Mouse (Mus musculus): ENCODE data around the gene Eif4e1b.
"Not testable (repeated sequence)": the region's sequence is repeated elsewhere in the genome, so short reads cannot be mapped to it uniquely, and the experiment has no call there.

The Eif4e1b gene

DNA sequence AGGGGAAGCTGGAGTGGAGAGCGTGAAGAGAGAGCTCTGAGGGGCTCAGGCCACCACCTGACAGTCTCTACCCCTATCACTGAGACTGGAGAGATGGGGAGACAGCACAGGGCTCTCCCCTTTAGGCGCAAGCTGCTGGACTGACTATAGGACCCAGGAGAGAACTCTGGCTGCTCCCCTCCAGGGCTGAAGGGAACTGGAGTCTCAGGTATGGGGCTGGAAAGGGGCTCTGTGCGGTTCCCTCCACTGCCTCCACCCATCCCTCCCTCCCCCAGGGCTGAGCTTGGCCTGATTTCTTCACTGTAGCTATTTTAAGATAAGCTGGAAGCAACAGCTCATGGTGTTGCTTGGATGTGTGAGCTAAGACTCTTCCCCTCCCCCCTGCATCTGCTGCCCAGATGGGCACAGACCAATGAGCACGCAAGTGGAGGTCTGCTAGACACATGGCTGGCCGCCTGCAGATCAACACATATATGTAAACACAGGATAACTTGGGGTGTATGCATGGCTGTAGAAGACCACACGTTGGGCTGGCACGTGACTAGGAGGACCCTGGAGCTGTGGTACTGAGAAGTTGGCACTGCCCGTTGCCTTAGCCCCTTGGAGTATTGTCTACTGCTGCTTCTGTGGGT, 23.5 kb upstream of the Eif4e1b start:
- DNase-seq = peak; percentile 90

- no peak for DNase-seq
These were observed 22.9 kb upstream of the Eif4e1b start for GRCm38 (mm10) chr13:54760906-54761305.

- no peak for DNase-seq
These were observed 18.3 kb upstream of the Eif4e1b start for GRCm38 (mm10) chr13:54765281-54766191.

DNA sequence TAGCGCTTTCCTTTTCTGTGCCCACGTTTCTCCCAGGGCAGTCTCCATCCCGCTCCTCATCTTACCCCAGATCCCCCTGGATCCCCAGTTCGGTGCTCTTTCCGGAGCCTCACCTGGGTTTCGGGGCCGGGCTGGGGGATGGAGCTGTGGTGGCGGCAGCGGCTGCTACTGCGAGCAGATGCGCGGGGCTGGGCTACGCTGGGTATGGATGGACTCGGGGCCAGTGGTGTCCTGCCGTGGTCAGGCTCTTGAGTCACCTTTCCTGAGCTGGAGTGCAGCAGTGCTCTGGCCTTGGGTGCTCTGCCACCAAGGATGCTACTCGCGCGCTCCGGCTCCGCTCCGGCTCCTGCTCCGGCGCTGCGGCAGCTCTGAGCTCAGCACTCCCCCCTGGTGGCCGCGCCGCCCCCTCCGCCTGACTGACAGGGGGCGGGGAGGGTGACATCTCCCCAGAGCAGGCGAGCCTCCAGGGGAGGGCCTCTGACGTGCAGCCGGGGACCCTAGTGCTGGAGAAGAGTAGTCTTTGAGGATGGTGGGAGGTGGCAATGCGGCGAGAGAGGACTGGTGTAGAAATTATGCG, 17.5 kb upstream of the Eif4e1b start, which contains the start of gene Sncb:
Gene Sncb (minus strand): TSS at position 404 of the 577 bp plus-strand sequence.
- peak; percentile 85 for DNase-seq

DNA sequence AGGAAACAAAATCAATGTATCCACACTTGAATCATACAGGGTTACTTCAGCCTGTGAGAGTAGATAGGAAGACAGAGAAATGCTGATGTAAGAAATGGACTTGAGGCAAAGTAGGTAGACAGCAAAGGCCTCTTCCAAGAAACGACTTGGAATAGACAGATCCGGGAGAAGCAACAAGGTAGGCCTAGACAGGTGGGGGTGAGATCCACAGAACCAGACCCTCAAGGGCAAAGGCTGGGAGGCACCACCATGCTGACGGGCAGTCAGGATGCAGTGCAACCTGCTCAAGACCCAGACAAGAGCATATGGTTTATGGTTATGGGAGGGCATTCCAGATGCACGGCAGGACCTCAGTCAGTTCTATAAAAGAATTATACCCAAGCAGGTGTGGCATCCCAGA, 16.8 kb upstream of the Eif4e1b start:
- DNase-seq = no peak

DNA sequence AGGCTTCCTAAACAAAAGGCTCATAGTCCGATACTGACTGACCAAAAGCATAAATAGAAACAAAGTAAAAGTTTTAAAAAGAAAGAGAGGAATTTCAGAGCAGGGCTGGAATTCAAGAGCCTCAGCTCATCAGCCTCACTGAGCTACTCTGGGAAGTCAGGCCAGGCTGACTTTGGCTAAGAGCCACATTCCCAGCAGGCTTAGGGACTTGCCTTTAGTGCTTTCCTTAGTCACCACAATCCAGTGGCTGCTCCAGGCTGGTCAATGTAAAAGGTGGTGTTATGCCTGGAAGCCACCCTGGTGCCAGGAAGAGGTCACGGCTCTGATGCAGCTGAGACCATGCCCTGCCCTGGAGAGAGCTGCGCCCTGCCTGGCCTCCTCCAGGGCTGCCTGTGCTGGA, 3.2 kb upstream of the Eif4e1b start:
- no peak for DNase-seq

GRCm38 (mm10) chr13:54781086-54781485, 2.7 kb upstream of the Eif4e1b start:
- no peak for DNase-seq

GRCm38 (mm10) chr13:54783235-54783634, 563 bp upstream of the Eif4e1b start:
- DNase-seq = no peak

DNA sequence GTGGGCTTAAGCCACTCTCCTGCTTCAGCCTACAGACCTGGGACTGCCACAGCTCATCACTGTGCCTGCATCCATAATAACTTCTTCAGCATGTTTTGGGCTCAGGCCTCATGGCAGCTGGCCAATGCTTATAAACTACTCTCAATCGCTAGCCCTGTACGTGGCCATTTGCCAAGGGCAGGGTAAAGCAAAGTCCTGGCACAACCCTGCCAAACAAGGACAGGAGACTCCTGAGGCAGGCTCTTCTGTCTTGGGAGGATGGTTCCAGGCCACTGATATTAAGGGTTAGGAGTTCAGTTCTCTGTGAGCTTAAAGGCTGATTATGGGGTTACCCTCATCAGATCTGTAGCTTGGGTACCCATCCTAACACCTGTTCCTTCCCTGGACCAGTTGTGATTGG, 3.8 kb downstream of the Eif4e1b start:
- DNase-seq = not testable (repeated sequence)

- peak; percentile 97 for DNase-seq
These were observed 5.2 kb downstream of the Eif4e1b start, which contains the start of gene Tspan17 for GRCm38 (mm10) chr13:54788740-54789560. Gene Tspan17 (plus strand): TSS chr13:54789377.

DNA sequence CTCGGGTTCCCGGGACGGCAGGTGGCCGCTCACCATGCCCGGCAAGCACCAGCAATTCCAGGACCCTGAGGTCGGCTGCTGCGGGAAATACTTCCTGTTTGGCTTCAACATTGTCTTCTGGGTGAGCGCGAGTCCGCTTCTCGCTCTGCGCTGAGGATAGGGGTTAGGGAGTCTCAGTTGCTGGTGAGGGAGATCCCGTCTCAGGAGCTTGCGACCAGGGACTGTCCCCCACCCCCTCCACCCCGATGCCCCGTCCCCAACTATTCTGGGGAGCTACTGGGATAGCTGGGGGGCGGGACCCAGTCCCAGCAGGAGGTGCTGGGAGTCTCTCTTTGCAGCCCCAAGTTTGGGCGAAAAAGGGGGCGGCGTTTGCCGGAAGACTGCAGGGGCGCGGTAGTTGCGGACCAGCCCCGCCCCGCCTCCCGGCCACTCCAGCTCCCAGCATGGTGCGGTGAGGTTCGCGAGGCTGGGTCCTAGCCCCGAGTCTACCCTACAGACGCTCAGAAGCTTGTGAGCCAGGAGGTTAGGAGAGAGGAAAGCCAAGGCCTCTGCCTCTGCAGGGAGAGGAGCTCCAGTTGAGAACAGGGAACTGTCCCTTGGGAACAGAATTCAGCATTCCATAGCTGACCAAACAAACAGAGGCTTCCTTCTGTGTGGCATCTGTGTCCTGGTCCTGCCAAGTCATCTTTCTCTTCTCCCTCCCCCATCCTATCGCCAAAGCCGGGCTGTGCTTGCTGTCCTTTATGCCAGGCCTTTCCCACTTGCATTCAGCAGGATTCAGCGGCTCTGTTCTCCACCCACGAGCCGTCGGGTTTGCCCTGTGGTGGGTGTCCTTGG, 6.0 kb downstream of the Eif4e1b start:
- peak; percentile 61 for DNase-seq

DNA sequence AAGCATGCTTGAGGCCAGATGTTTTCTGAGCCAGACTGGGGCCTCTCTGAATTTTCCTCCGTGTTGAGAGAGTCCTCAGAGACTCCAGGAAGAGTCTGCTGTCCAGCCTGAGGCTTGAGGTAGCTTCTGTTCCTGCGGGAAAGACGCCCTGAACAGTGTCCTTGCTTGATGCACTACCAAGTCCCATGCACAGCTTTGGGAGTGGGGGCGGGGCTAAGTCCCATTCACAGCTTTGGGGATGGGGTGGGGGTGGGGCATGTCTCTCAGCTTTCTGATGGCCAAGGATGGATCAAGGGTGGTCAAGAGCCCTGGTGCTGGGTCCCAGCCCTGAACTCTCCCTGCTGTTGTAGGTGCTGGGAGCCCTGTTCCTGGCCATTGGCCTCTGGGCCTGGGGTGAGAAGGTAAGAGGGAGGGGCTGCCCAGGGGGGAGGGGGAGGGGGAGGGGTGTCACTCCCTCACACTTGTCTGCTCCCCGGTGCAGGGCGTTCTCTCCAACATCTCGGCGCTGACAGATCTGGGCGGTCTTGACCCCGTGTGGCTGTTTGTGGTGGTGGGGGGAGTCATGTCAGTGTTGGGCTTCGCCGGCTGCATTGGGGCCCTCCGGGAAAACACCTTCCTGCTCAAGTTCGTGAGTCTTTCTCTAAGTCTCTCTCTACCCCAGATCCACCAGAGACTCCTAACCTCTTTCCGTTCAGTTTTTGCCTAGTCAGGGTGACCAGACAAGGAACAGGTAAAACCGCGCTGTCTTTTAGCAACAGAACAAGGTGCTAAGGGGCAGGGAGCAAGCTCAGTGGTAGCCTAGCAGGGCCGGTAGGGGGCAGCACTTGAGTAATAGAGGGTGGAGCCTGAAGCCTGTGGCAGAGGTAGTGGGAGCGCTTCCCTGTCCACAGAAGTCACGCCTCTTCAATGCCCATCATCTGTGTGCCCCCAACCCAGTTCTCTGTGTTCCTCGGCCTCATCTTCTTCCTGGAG, 8.7 kb downstream of the Eif4e1b start:
- DNase-seq = peak; percentile 49

- DNase-seq = no peak
These were observed 10.3 kb downstream of the Eif4e1b start for GRCm38 (mm10) chr13:54794002-54794577.

DNA sequence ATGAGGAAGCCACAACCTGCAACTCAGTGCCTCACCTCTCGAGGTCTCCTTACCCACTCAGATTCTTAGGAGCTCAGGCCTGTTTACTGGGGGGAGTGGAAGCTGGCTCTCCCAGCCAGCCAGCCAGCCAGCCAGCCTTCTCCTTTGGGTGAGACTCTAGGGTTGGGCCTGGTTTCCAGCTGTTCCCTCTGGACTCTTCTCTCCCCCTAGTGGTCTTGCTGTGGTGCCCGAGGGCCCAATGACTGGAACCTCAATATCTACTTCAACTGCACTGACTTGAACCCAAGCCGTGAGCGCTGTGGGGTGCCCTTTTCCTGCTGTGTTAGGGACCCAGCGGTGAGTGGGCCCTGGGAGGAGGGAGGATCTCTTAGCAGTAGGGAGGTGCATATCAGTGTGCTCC, 11.0 kb downstream of the Eif4e1b start:
- DNase-seq = peak; percentile 19

- DNase-seq = peak; percentile 72
These were observed 13.6 kb downstream of the Eif4e1b start for GRCm38 (mm10) chr13:54797356-54797755.

GRCm38 (mm10) chr13:54797861-54798643, 14.3 kb downstream of the Eif4e1b start:
- DNase-seq = no peak

DNA sequence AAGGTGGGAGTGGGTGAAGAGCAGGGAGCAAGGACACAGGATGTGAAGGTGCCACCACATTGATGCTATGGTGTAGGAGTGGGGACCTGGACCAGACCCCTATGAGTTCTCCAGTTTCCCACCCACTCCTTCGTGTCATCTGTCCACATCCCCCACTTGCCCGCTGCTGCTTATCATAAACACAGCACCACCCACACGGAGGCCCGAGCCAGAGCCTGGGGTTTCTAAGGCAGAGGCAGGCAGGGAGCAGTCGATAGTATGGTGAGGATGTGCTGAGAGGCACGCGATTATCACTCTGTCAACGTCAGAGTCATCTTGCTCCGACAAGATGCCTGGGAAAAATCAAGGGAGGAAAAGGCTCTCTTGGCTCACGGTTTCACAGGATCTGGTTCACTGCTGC, 14.9 kb downstream of the Eif4e1b start:
- DNase-seq = no peak

DNA sequence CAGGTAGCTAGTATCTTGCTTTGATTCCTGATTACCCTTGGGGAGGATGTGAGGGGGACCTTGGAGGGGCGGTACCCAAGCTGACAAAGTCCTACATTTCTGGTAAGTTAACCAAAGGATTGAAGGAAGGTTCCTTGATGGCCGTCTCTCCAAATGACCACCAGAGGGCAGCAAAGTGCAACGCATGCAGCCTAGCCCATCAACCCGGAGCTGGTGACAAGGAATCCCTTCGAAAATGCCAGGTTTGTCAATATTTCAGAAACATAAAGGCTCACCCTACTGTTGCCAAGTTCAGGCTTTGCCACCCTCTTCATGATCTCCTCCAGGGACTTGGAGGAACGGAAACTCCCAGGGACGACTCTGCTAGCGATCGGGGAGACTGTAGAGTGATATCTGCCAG, 15.9 kb downstream of the Eif4e1b start:
- DNase-seq = peak; percentile 83

GRCm38 (mm10) chr13:54800206-54800605, 16.4 kb downstream of the Eif4e1b start:
- no peak for DNase-seq
